In the genomic region with DNA sequence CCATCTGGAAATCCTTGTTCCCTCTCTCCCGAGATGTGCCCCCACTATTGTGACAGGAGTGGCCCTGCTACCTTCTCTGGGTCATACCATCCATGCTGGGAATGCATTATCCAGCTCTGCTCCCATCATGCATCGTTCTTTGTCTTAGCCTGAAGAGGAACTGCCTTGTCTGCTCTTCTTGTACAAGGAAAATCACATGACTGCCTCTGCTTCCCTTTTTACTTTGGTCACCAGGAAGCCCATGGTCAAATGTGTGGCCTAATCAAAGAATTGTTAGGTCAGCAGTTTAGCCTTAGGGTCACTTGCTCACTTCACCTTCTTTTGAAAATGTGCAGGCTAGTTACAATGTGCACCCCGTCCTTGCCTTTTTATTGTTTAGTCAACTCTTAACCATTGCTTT, we compare ENCODE assay signal across 19 mouse cellular contexts.
A peak's percentile ranks its signal among the peaks of the same experiment; 100 is the strongest.
DNase-seq lines count a peak whose midpoint lies in the region; ATAC-seq and TF ChIP-seq lines count a peak whose summit lies in the region.
"Had no signal": no experiment of that assay in that cellular context is flagged by ENCODE, and none has a peak within 500 bp of the region (broad histone marks: within the 10 kb centered on the region; RNA-seq: fewer than 3 reads in every experiment).

No protein-coding gene starts in this region.

- no peak for TF ChIP-seq POLR2A in kidney, adult 2 months (IDR thresholded peaks at IDR 0.05; ENCODE audit: low read depth, low read length)
- no peak for TF ChIP-seq POLR2A in liver, adult 2 months (IDR thresholded peaks at IDR 0.05; ENCODE audit: extremely low read depth, insufficient read depth, low read length)

- ATAC-seq in kidney, embryonic 14.5 days (ENCODE audit: low FRiP score, low TSS enrichment) = no peak
- ATAC-seq in liver, embryonic 11.5 days (replicated peaks; ENCODE audit: low FRiP score) = no peak
- ATAC-seq in megakaryocyte, adult 5-6 weeks (ENCODE audit: poor library complexity, severe bottlenecking) = peak; percentile 87

- DNase-seq in kidney, adult 2 months = peak; percentile 24
- DNase-seq in liver, adult 2 months (ENCODE audit: extremely low read depth, low read depth, low spot score) = peak; percentile 51
- DNase-seq in liver, embryonic 11.5 days (ENCODE audit: low spot score) = no peak
- peak; percentile 52 for DNase-seq in brain, adult 2 months (ENCODE audit: low read depth, low spot score)
- no peak for DNase-seq in adrenal gland, adult 8-10 months
- DNase-seq in thymus, adult 18-20 months = no peak
- DNase-seq: cerebellum, adult 8-10 months; embryo, embryonic 11 days; gastrocnemius, adult 2 months; kidney, adult 18-20 months; lung, postnatal 14 days; spleen, adult 18-20 months; thymus, postnatal 36 days had no signal

- WGBS in kidney, adult 2 months = 82% methylated on average over 3 of the region's 3 CpGs
- WGBS in kidney, embryonic 14.5 days = 83% methylated on average over 3 of the region's 3 CpGs
- WGBS in liver, adult 2 months = 77% methylated on average over 3 of the region's 3 CpGs
- 62% methylated on average over 3 of the region's 3 CpGs for whole genome bisulfite sequencing in liver, embryonic 11.5 days

- H3K27ac ChIP-seq in kidney, adult 2 months (ENCODE audit: insufficient read depth, low read depth, low read length) = no peak overlapping the region
- H3K27ac ChIP-seq in kidney, embryonic 14.5 days (ENCODE audit: low read depth, low read length) = no peak overlapping the region
- no peak overlapping the region for H3K27ac ChIP-seq in liver, adult 2 months (replicated peaks; ENCODE audit: insufficient read depth, low read depth, low read length)
- H3K27ac ChIP-seq in liver, embryonic 11.5 days (ENCODE audit: low read depth, low read length) = no peak overlapping the region
- H3K27ac ChIP-seq: hindbrain, embryonic 12.5 days; liver, embryonic 14.5 days; midbrain, embryonic 12.5 days; neural tube, embryonic 13.5 days had no signal

- no peaks in the 10 kb centered on the region for H3K79me2 ChIP-seq in liver, adult 2 months (ENCODE audit: control insufficient read depth, insufficient read depth, low read length)

- H3K36me3 ChIP-seq in kidney, adult 2 months (ENCODE audit: control insufficient read depth, insufficient read depth, low read length) = no peaks in the 10 kb centered on the region
- no peaks in the 10 kb centered on the region for H3K36me3 ChIP-seq in kidney, embryonic 14.5 days (ENCODE audit: control insufficient read depth, insufficient read depth, low read length)
- no peaks in the 10 kb centered on the region for H3K36me3 ChIP-seq in liver, adult 2 months (ENCODE audit: control insufficient read depth, insufficient read depth, low read length)
- H3K36me3 ChIP-seq in liver, embryonic 11.5 days (ENCODE audit: control insufficient read depth, insufficient read depth, low read length) = no peaks in the 10 kb centered on the region
- H3K36me3 ChIP-seq: hindbrain, embryonic 12.5 days; midbrain, embryonic 12.5 days; neural tube, embryonic 13.5 days had no signal

- no peaks in the 10 kb centered on the region for H3K27me3 ChIP-seq in kidney, adult 2 months (replicated peaks; ENCODE audit: control insufficient read depth, insufficient read depth, low read length)
- no peaks in the 10 kb centered on the region for H3K27me3 ChIP-seq in kidney, embryonic 14.5 days (ENCODE audit: control insufficient read depth, insufficient read depth, low read length)
- H3K27me3 ChIP-seq in liver, adult 2 months (ENCODE audit: control insufficient read depth, insufficient read depth, low read length) = no peaks in the 10 kb centered on the region
- no peaks in the 10 kb centered on the region for H3K27me3 ChIP-seq in liver, embryonic 11.5 days (replicated peaks; ENCODE audit: control insufficient read depth, insufficient read depth, low read length)
- H3K27me3 ChIP-seq: hindbrain, embryonic 12.5 days; midbrain, embryonic 12.5 days; neural tube, embryonic 13.5 days had no signal

- H3K9me3 ChIP-seq in kidney, embryonic 14.5 days (ENCODE audit: control insufficient read depth, low read length) = no peaks in the 10 kb centered on the region
- no peaks in the 10 kb centered on the region for H3K9me3 ChIP-seq in liver, embryonic 11.5 days (ENCODE audit: control insufficient read depth, low read length)
- H3K9me3 ChIP-seq: hindbrain, embryonic 12.5 days; midbrain, embryonic 12.5 days; neural tube, embryonic 13.5 days had no signal

- no peak overlapping the region for H3K9ac ChIP-seq in kidney, embryonic 14.5 days (ENCODE audit: low read depth, low read length)
- H3K9ac ChIP-seq in liver, adult 2 months (ENCODE audit: low read depth, low read length) = no peak overlapping the region
- H3K9ac ChIP-seq in liver, embryonic 11.5 days (ENCODE audit: low read depth, low read length) = no peak overlapping the region
- H3K9ac ChIP-seq: hindbrain, embryonic 12.5 days; liver, embryonic 14.5 days; midbrain, embryonic 12.5 days; neural tube, embryonic 13.5 days had no signal

- H3K4me3 ChIP-seq in kidney, adult 2 months (ENCODE audit: insufficient read depth, low read depth, low read length) = no peak overlapping the region
- no peak overlapping the region for H3K4me3 ChIP-seq in kidney, embryonic 14.5 days (ENCODE audit: low read length)
- H3K4me3 ChIP-seq in liver, adult 2 months (ENCODE audit: insufficient read depth, low read depth, low read length) = no peak overlapping the region
- H3K4me3 ChIP-seq in liver, embryonic 11.5 days (ENCODE audit: low read depth, low read length) = no peak overlapping the region
- H3K4me3 ChIP-seq: gastrocnemius, adult 2 months; hindbrain, embryonic 12.5 days; midbrain, embryonic 12.5 days; neural tube, embryonic 13.5 days had no signal

- no peaks in the 10 kb centered on the region for H3K4me1 ChIP-seq in kidney, adult 2 months (ENCODE audit: control insufficient read depth, insufficient read depth, low read length)
- no peaks in the 10 kb centered on the region for H3K4me1 ChIP-seq in kidney, embryonic 14.5 days (ENCODE audit: control insufficient read depth, insufficient read depth, low read length)
- no peaks in the 10 kb centered on the region for H3K4me1 ChIP-seq in liver, adult 2 months (ENCODE audit: control insufficient read depth, insufficient read depth, low read length)
- H3K4me1 ChIP-seq in liver, embryonic 11.5 days (replicated peaks; ENCODE audit: control insufficient read depth, insufficient read depth, low read length) = no peaks in the 10 kb centered on the region
- H3K4me1 ChIP-seq: hindbrain, embryonic 12.5 days; midbrain, embryonic 12.5 days; neural tube, embryonic 13.5 days had no signal

- no peak for TF ChIP-seq CTCF in kidney, adult 2 months (conservative IDR thresholded peaks at IDR 0.05; ENCODE audit: insufficient read depth, insufficient read length, low read depth, low read length)
- TF ChIP-seq CTCF in liver, adult 2 months (IDR thresholded peaks at IDR 0.05; ENCODE audit: low read depth, low read length) = no peak

- H3K4me2 ChIP-seq in kidney, embryonic 14.5 days (replicated peaks; ENCODE audit: low read depth, low read length) = no peak overlapping the region
- H3K4me2 ChIP-seq in liver, embryonic 11.5 days = no peak overlapping the region
- H3K4me2 ChIP-seq: hindbrain, embryonic 12.5 days; midbrain, embryonic 12.5 days; neural tube, embryonic 13.5 days had no signal

Comparison
In these comparisons a context has a peak if more than half of its experiments do, and no peak if none do; other contexts are left out.
1. DNase-seq: peak in kidney, adult 2 months (single experiment), liver, adult 2 months (single experiment) and brain, adult 2 months (single experiment); none in liver, embryonic 11.5 days (single experiment), adrenal gland, adult 8-10 months (single experiment) and thymus, adult 18-20 months (0 of 2).